Mouse (Mus musculus) spleen, adult 2 months (tissue): ENCODE data around the gene Cntn2. TPM values are rescaled to one million over a fixed set of nuclear protein-coding genes. Genes with fewer than 3 reads are reported as not detected.

ENCODE experiments used
- DNase-seq, 2 experiments: peaks; one replicate each; pipeline versions ENCODE4 v3.0.0 to v3.0.0-alpha.2; 2012 to 2021; ENCODE audit warnings: low spot score in 2 of 2, low read depth in 1 of 2
- H3K27ac ChIP-seq: fragments of 200-500 bp; 2 replicates; pipeline ENCODE4 v1.5.1; 2012; ENCODE audit warnings: low read length, inconsistent platforms; ENCODE audit not compliant: insufficient read depth
- H3K27me3 ChIP-seq: fragments of 200-500 bp; 2 replicates; pipeline ENCODE4 v1.6.1; 2012; ENCODE audit warnings: mild to moderate bottlenecking, moderate library complexity, low read length, inconsistent platforms; ENCODE audit not compliant: control insufficient read depth, insufficient read depth
- H3K36me3 ChIP-seq: fragments of 200-500 bp; 2 replicates; pipeline ENCODE4 v1.6.1; 2012; ENCODE audit warnings: mild to moderate bottlenecking, low read length, inconsistent platforms; ENCODE audit not compliant: control insufficient read depth, insufficient read depth
- H3K4me1 ChIP-seq: fragments of 200-500 bp; 2 replicates; pipeline ENCODE4 v1.6.1; 2011; ENCODE audit warnings: inconsistent platforms; ENCODE audit not compliant: control insufficient read depth, insufficient read depth, insufficient read length
- H3K4me3 ChIP-seq: fragments of 200-500 bp; 2 replicates; pipeline ENCODE4 v1.5.1; 2011; ENCODE audit warnings: mild to moderate bottlenecking, inconsistent platforms; ENCODE audit not compliant: insufficient read depth, insufficient read length; ENCODE audit errors: extremely low read depth
- CTCF ChIP-seq: fragments of 200-500 bp; IDR thresholded peaks from 2 replicates; pipeline ENCODE4 v1.5.1; 2011; ENCODE audit warnings: mild to moderate bottlenecking, inconsistent platforms; ENCODE audit not compliant: insufficient read depth, insufficient read length, insufficient replicate concordance; ENCODE audit errors: extremely low read depth
- POLR2A ChIP-seq: fragments of 200-500 bp; IDR thresholded peaks from 2 replicates; pipeline ENCODE4 v1.6.1; 2011; ENCODE audit warnings: low read depth, low read length, inconsistent platforms
- WGBS: fragments of 180-500 bp; shearing (Covaris S2); methylation state at CpG from one replicate; pipeline ENCODE4 v1.1.7; 2018; 5-methylcytosine and 5-hydroxymethylcytosine counted together
- polyA plus RNA-seq: library from polyadenylated mRNA; depleted of rRNA; stranded (reverse); fragments of >200 nt; gene quantifications from 2 replicates; pipeline ENCODE4 v1.2.3, GENCODE M21; 2012

Cntn2 gene
- polyA plus RNA-seq, 1 experiment: not detected

GRCm38 (mm10) chr1:132536416-132536815, 6.6 kb downstream of the Cntn2 start:
- 57% methylated on average over 3 of the region's 3 CpGs for whole genome bisulfite sequencing
- H3K4me3 ChIP-seq: no peak overlapping the region
- H3K27me3 ChIP-seq: peaks cover 6% of the 10 kb centered on the region
- H3K4me1 ChIP-seq: peaks cover 19% of the 10 kb centered on the region
- no peak overlapping the region for H3K27ac ChIP-seq
- DNase-seq: no peak
- no peaks in the 10 kb centered on the region for H3K36me3 ChIP-seq
- TF ChIP-seq CTCF (no peak), POLR2A (no peak)

- DNase-seq: no peak
- 86% methylated on average over 4 of the region's 4 CpGs for WGBS
- TF ChIP-seq POLR2A: no peak
- H3K27me3 ChIP-seq: 0 out of 2 replicates have a peak, but pooled peaks cover 2% of the 10 kb centered on the region
- H3K4me1 ChIP-seq: peaks cover 22% of the 10 kb centered on the region; the same call in 1 of the 2 replicates
- H3K36me3 ChIP-seq: no peaks in the 10 kb centered on the region
- H3K27ac ChIP-seq: no peak overlapping the region
- H3K4me3 ChIP-seq: no peak overlapping the region
These were observed 7.5 kb downstream of the Cntn2 start for GRCm38 (mm10) chr1:132535541-132535940.

GRCm38 (mm10) chr1:132533840-132534239, 9.2 kb downstream of the Cntn2 start:
- TF ChIP-seq POLR2A: no peak
- no peak for TF ChIP-seq CTCF
- Histone ChIP-seq H3K27ac (no peak overlapping the region), H3K4me1 (peaks cover 24% of the 10 kb centered on the region; the same call in 1 of the 2 replicates), H3K36me3 (no peaks in the 10 kb centered on the region), H3K27me3 (no peaks in the 10 kb centered on the region), H3K4me3 (no peak overlapping the region)
- DNase-seq: peak; percentile 53 to 61
- 4% methylated on average over 7 of the region's 8 CpGs for WGBS

- 77% methylated on average over 9 of the region's 9 CpGs for WGBS
- H3K27me3 ChIP-seq: no peaks in the 10 kb centered on the region
- TF ChIP-seq POLR2A (no peak), CTCF (no peak)
- no peak overlapping the region for H3K4me3 ChIP-seq
- no peak overlapping the region for H3K27ac ChIP-seq
- no peak for DNase-seq
- H3K4me1 ChIP-seq: peaks cover 24% of the 10 kb centered on the region; the same call in 1 of the 2 replicates
- H3K36me3 ChIP-seq: no peaks in the 10 kb centered on the region
These were observed 10.5 kb downstream of the Cntn2 start for GRCm38 (mm10) chr1:132532521-132532920.

GRCm38 (mm10) chr1:132530631-132531191, 12.3 kb downstream of the Cntn2 start:
- 12% methylated on average over 5 of the region's 5 CpGs for WGBS
- Histone ChIP-seq H3K27me3 (no peaks in the 10 kb centered on the region), H3K4me1 (peaks cover 24% of the 10 kb centered on the region; the same call in 1 of the 2 replicates), H3K27ac (no peak overlapping the region), H3K36me3 (no peaks in the 10 kb centered on the region), H3K4me3 (no peak overlapping the region)
- TF ChIP-seq CTCF (no peak), POLR2A (no peak)
- peak in 1 of 2 experiments; percentile 31 for DNase-seq

- H3K36me3 ChIP-seq: no peaks in the 10 kb centered on the region
- no peak for DNase-seq
- H3K4me1 ChIP-seq: peaks cover 17% of the 10 kb centered on the region; the same call in 1 of the 2 replicates
- no peak overlapping the region for H3K27ac ChIP-seq
- no peak for TF ChIP-seq CTCF
- no peak for TF ChIP-seq POLR2A
- WGBS: 87% methylated on average over 19 of the region's 19 CpGs
- no peaks in the 10 kb centered on the region for H3K27me3 ChIP-seq
- no peak overlapping the region for H3K4me3 ChIP-seq
These were observed 14.3 kb downstream of the Cntn2 start for GRCm38 (mm10) chr1:132528647-132529334.

GRCm38 (mm10) chr1:132528071-132528470, 15.0 kb downstream of the Cntn2 start:
- no peak overlapping the region for H3K4me3 ChIP-seq
- TF ChIP-seq POLR2A (no peak), CTCF (no peak)
- peaks cover 10% of the 10 kb centered on the region; the same call in 1 of the 2 replicates for H3K4me1 ChIP-seq
- DNase-seq: no peak
- H3K27ac ChIP-seq: no peak overlapping the region
- H3K27me3 ChIP-seq: no peaks in the 10 kb centered on the region
- 90% methylated on average over 13 of the region's 13 CpGs for WGBS
- no peaks in the 10 kb centered on the region for H3K36me3 ChIP-seq
